Mouse (Mus musculus) thymus, adult 2 months (tissue): ENCODE data around the gene Sparc. TPM values are rescaled to one million over a fixed set of nuclear protein-coding genes. Genes with fewer than 3 reads are reported as not detected.

Experiments used
- DNase-seq: peaks from one replicate; pipeline ENCODE4 v3.0.0; 2021
- H3K27ac ChIP-seq: fragments of 200-500 bp; 2 replicates; pipeline ENCODE4 v1.5.1; 2012; ENCODE audit warnings: low read length, control low read depth; ENCODE audit not compliant: control insufficient read depth, insufficient read depth
- H3K27me3 ChIP-seq: fragments of 200-500 bp; 2 replicates; pipeline ENCODE4 v1.6.1; 2012; ENCODE audit warnings: mild to moderate bottlenecking, low read length, moderate library complexity, mixed read lengths; ENCODE audit not compliant: control insufficient read depth, insufficient read depth
- H3K36me3 ChIP-seq: fragments of 200-500 bp; 2 replicates; pipeline ENCODE4 v1.6.1; 2012; ENCODE audit warnings: mild to moderate bottlenecking, low read length, moderate library complexity; ENCODE audit not compliant: control insufficient read depth, insufficient read depth
- H3K4me1 ChIP-seq: fragments of 200-500 bp; replicated peaks from 2 replicates; pipeline ENCODE4 v1.6.1; 2012; ENCODE audit warnings: low read length; ENCODE audit not compliant: control insufficient read depth, insufficient read depth
- H3K4me3 ChIP-seq: fragments of 200-500 bp; 2 replicates; pipeline ENCODE4 v1.5.1; 2012; ENCODE audit warnings: mild to moderate bottlenecking, low read length, control low read depth, moderate library complexity; ENCODE audit not compliant: control insufficient read depth, insufficient read depth
- CTCF ChIP-seq: fragments of 200-500 bp; IDR thresholded peaks from 2 replicates; pipeline ENCODE4 v1.5.1; 2012; ENCODE audit warnings: mild to moderate bottlenecking, control low read depth, low read length, moderate library complexity, borderline replicate concordance; ENCODE audit not compliant: control insufficient read depth, poor library complexity, insufficient read depth; ENCODE audit errors: extremely low read depth
- POLR2A ChIP-seq: fragments of 200-500 bp; IDR thresholded peaks from 2 replicates; pipeline ENCODE4 v1.6.1; 2012; ENCODE audit warnings: mild to moderate bottlenecking, low read length, control low read depth, moderate library complexity; ENCODE audit not compliant: control insufficient read depth, poor library complexity, insufficient read depth; ENCODE audit errors: extremely low read depth
- WGBS: fragments of 180-500 bp; shearing (Covaris S2); methylation state at CpG from one replicate; pipeline ENCODE4 v1.1.7; 2018; 5-methylcytosine and 5-hydroxymethylcytosine counted together
- polyA plus RNA-seq: library from polyadenylated mRNA; depleted of rRNA; stranded (reverse); fragments of >200 nt; gene quantifications from 2 replicates; pipeline ENCODE4 v1.2.3, GENCODE M21; 2012

The Sparc gene
- polyA plus RNA-seq, 1 experiment, result 230 TPM

DNA sequence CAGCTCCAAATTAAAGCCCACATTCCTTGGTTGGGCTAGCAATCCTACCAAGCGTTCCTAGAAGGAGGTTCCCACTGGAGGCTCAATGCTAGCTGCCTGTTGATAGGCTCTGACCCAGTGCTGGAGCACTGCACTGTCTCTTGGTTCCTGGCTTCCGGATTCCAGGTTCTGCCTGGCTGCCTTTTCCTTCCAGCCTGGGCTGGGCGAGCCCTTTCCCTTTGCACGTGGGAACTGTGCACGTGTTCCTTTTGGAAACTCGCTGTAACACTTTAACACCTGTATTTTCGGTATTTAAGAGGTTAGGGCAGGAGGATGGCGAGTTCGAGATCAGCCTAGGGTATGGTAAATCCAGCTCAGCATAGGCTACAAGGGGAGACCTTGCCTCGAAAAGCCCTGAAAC is 45.0 kb upstream of the Sparc start:
- Histone ChIP-seq H3K27ac (peak overlapping the region; percentile 80; the same call in 1 of the 2 replicates), H3K36me3 (no peaks in the 10 kb centered on the region), H3K4me1 (peaks cover 11% of the 10 kb centered on the region), H3K27me3 (no peaks in the 10 kb centered on the region), H3K4me3 (no peak overlapping the region)
- DNase-seq, result no peak
- no peak for TF ChIP-seq POLR2A
- no peak for TF ChIP-seq CTCF
- WGBS, result 83% methylated on average over 10 of the region's 10 CpGs

DNA sequence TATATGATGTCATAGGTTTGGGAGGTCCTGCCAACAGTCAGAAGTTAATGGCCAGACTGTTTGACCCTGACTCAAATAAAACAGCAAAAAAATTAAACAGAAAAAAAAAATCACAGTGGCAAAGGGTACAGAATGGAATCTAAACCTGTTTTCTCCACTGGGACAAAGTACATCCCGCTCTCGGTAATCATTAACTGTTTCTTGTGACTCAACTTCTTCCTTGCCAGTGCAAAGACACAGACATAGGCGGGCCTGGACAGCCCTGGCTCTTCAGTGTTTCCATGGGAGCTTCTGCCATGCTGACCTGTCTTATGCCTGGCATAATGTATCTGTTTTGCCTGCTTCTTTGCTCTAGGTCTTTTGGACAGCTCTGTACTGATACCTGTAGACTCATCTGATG is 42.2 kb upstream of the Sparc start:
- TF ChIP-seq POLR2A (no peak), CTCF (no peak)
- DNase-seq, result no peak
- H3K36me3 ChIP-seq, result no peaks in the 10 kb centered on the region
- no peak overlapping the region for H3K4me3 ChIP-seq
- WGBS, result 96% methylated on average over 3 of the region's 3 CpGs
- H3K4me1 ChIP-seq, result peaks cover 14% of the 10 kb centered on the region
- no peaks in the 10 kb centered on the region for H3K27me3 ChIP-seq
- no peak overlapping the region for H3K27ac ChIP-seq

DNA sequence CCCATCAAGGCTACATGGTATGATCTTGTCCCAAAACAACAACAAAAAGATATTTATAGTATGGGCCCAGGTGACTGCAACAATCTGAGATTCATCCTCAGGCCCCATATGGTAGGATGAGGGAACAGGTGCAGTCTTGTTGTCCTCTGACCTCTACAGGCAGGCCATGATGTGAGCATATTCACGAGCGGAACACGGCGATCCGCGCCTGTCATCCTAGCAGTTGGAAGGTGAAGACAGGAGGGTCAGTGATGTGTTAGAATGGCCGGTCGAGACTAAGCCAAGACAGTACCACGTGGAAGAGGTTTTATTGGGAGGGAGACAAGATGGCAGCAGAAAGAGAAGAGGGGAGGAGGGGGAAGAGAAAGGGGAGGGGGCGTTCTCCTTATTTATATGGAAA is 41.7 kb upstream of the Sparc start:
- H3K36me3 ChIP-seq, result no peaks in the 10 kb centered on the region
- peaks cover 19% of the 10 kb centered on the region for H3K4me1 ChIP-seq
- no peak overlapping the region for H3K4me3 ChIP-seq
- WGBS, result 91% methylated on average over 10 of the region's 10 CpGs
- no peaks in the 10 kb centered on the region for H3K27me3 ChIP-seq
- no peak for TF ChIP-seq CTCF
- DNase-seq, result no peak
- no peak overlapping the region for H3K27ac ChIP-seq

DNA sequence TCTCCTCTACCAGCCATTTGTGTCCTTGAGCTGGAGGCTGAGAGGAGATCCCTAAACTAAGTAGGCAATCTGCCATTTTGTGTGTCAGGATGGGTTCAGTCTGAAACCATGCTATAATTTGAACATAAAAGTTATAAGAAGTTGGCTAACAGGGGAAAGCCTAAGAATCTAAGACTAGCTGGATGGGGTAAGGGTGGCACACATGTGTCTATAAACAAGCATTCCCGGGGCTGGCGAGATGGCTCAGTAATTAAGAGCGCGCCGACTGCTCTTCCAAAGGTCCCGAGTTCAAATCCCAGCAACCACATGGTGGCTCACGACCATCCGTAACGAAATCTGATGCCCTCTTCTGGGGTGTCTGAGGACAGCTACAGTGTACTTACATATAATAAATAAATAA is 39.2 kb upstream of the Sparc start:
- Histone ChIP-seq H3K27me3 (no peaks in the 10 kb centered on the region), H3K4me3 (no peak overlapping the region), H3K27ac (no peak overlapping the region), H3K4me1 (peaks cover 18% of the 10 kb centered on the region), H3K36me3 (no peaks in the 10 kb centered on the region)
- TF ChIP-seq CTCF, result no peak
- no peak for TF ChIP-seq POLR2A
- 95% methylated on average over 9 of the region's 9 CpGs for WGBS
- no peak for DNase-seq

DNA sequence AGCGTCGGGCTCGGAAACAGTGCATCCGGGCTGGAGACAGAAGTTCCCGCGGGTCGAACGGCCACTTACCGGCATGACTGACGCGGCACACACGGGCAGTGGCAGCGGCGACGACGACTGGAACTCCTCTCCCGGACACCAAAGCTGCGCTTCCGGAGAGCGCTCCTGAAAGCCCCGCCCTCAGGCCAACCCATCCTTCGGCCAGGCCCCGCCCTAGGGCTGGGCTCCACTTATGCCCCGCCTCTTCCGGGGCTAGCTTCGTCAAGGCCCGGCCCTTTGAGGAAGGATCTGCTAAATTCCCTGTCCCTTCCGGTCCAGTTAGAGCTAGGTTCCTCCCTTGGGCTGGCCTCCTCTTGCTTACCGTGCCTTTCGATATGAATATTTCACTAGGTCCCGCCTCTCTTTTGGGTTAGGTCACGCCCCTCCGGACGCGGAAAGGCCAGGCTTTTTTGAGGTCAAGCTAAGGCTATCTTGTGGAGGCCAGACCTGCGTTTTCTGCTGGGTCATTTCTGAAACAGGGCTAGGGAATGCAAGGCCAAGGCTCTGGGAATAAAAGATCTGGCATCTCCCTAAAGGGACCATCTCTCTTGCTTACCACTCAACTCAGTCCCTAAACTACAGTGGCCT is 38.1 kb upstream of the Sparc start, which contains the start of gene Atox1:
TSS of gene Atox1 (minus strand) at position 221 of the 627 bp plus-strand sequence.
- no peaks in the 10 kb centered on the region for H3K27me3 ChIP-seq
- TF ChIP-seq POLR2A (peak; percentile 58; the same call in 1 of the 2 replicates), CTCF (peak; percentile 7; the same call in 1 of the 2 replicates)
- H3K36me3 ChIP-seq, result no peaks in the 10 kb centered on the region
- WGBS, result 2% methylated on average over 36 of the region's 36 CpGs
- peak within 1 kb of the TSS; percentile 68 for H3K4me3 ChIP-seq
- peak; percentile 88 for DNase-seq
- peaks cover 18% of the 10 kb centered on the region for H3K4me1 ChIP-seq
- H3K27ac ChIP-seq, result no peak within 1 kb of the TSS; the same call in 1 of the 2 replicates

DNA sequence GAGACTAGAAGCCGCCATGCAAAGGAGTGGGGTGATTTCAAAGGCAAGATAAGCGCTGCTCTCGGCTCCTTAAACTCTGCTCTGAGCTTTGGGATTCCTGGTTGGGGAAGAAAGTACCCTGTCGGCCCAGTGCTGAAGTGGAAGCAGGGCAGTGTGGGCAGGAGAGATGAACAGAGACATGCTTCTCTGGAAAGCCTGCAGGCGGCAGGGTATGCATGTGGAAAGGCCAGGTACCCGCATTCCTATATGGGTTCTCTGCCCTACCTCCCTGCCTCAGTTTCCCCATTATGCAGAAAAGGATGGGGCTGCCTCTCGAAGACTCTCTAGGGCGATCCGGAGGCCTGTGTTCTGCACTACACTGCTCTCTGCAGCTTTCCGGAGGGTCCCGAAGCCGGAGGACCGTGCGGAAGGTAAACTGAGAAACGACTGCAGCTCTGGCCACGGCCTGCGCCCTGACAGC is 37.6 kb upstream of the Sparc start:
- WGBS, result 2% methylated on average over 17 of the region's 17 CpGs
- Histone ChIP-seq H3K27ac (no peak overlapping the region), H3K36me3 (no peaks in the 10 kb centered on the region), H3K4me3 (peak overlapping the region; percentile 68), H3K4me1 (peaks cover 18% of the 10 kb centered on the region), H3K27me3 (no peaks in the 10 kb centered on the region)
- DNase-seq, result peak; percentile 44
- TF ChIP-seq CTCF (0 out of 2 replicates have a peak, but pooled peaks have one; percentile 10), POLR2A (no peak)

DNA sequence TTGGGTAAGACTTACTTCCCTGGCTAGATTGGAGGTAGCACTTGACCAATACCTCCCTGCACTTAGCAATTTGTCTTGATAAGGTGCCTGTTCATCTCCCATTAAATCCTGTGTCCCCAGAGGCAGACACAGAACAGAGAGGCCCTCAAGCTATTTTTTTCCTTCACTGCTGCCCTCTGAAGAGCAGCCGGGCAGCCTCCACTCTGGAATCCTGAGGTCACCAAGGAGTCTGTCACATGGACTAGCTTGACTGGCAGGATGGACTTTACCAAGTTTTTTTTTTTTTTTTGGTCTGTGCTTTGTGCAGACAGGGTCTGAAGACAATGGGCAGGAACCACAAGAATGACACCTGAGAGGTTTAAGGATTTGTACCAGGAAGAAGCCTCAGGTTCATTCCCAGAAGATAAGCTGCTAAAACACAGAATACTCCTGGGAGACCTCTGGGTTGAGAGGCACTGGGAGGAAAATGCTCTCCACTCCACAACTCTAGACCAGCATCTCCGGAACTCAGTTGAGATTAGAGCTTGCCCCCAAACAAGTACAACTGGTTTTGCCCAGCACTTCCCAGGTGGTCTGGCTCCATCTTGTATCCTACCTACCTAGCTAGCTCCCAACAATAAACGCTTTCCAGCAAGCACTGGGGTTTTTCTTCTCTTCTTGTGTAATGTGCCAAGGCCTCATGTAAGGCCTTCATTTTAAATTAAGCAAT is 37.0 kb upstream of the Sparc start:
- H3K27ac ChIP-seq, result no peak overlapping the region
- no peaks in the 10 kb centered on the region for H3K27me3 ChIP-seq
- WGBS, result 73% methylated on average over 3 of the region's 3 CpGs
- DNase-seq, result no peak
- peaks cover 18% of the 10 kb centered on the region for H3K4me1 ChIP-seq
- H3K36me3 ChIP-seq, result no peaks in the 10 kb centered on the region
- TF ChIP-seq POLR2A (no peak), CTCF (no peak)
- peak overlapping the region; percentile 68 for H3K4me3 ChIP-seq
